Mouse (Mus musculus) olfactory bulb, adult 2 months (tissue): Measurements from ENCODE around the gene Trim59.

Experiments used
- CTCF ChIP-seq: fragments of 200-500 bp; IDR thresholded peaks from 2 replicates; pipeline ENCODE4 v1.5.1; 2012; ENCODE audit warnings: low read depth, mild to moderate bottlenecking, low read length, moderate library complexity; ENCODE audit not compliant: insufficient read depth
- POLR2A ChIP-seq: fragments of 200-500 bp; IDR thresholded peaks from 2 replicates; pipeline ENCODE4 v1.6.1; 2012; ENCODE audit warnings: mild to moderate bottlenecking, low read depth, low read length, moderate library complexity; ENCODE audit not compliant: insufficient read depth

DNA sequence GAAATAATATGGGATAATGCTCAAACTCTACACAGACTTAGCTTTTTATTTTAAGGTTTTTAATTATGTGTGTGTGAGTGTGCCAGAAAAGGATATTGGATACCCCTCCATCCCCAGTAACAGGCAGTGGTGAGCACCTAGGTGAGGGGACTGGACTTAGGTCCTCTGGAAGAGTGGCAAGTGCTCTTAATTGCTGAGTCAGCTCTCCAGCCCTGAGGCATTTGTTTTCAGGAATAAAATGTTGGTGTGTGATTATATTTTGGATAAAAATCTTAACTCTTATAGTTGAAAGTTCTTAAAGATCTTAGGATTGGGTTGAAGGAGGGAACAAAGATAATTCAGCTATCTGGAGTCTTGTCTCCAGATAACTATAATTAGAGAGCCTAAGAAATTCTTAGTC is 23.8 kb downstream of the Trim59 start:
- TF ChIP-seq POLR2A (no peak), CTCF (no peak)
